Mouse (Mus musculus) bone marrow, adult 2 months (tissue): ENCODE data around the gene Xrcc4.

Experiments
- CTCF ChIP-seq: fragments of 200-500 bp; IDR thresholded peaks from 2 replicates; pipeline ENCODE4 v1.5.1; 2011; ENCODE audit warnings: low read length, control low read depth; ENCODE audit not compliant: control insufficient read depth, insufficient read depth
- POLR2A ChIP-seq: fragments of 200-500 bp; IDR thresholded peaks from 2 replicates; pipeline ENCODE4 v1.6.1; 2011; ENCODE audit warnings: low read depth, mild to moderate bottlenecking, control low read depth, low read length, borderline replicate concordance; ENCODE audit not compliant: control insufficient read depth

GRCm38 (mm10) chr13:89782886-89783285 lies 306.5 kb downstream of the Xrcc4 start:
- TF ChIP-seq CTCF (no peak), POLR2A (no peak)
